Comparison of ENCODE assay signal across 22 mouse cellular contexts in genomic region chr17:88362404-88362803, GRCm38 (mm10).
A peak's percentile ranks its signal among the peaks of the same experiment; 100 is the strongest.
DNase-seq lines count a peak whose midpoint lies in the region; ATAC-seq and TF ChIP-seq lines count a peak whose summit lies in the region.
"Had no signal": no experiment of that assay in that cellular context is flagged by ENCODE, and none has a peak within 500 bp of the region (broad histone marks: within the 10 kb centered on the region; RNA-seq: fewer than 3 reads in every experiment).

No protein-coding gene starts in this region.

- ATAC-seq in stomach, postnatal 0 days (ENCODE audit: low FRiP score, low TSS enrichment), result no peak
- ATAC-seq: activated CD4-positive, CD25-positive, alpha-beta regulatory T cell, adult 4 months; CD4-positive, CD25-positive, alpha-beta regulatory T cell, adult 4 months; forebrain, embryonic 13.5 days; forebrain, embryonic 15.5 days; forebrain, postnatal 0 days; Patski had no signal

- H3K27me3 ChIP-seq in stomach, postnatal 0 days (ENCODE audit: control insufficient read depth, insufficient read depth, low read length), result no peaks in the 10 kb centered on the region
- H3K27me3 ChIP-seq: CH12.LX; embryonic facial prominence, embryonic 12.5 days; forebrain, embryonic 13.5 days; forebrain, embryonic 15.5 days; Patski had no signal

- 72% methylated on average over 11 of the region's 11 CpGs for WGBS in stomach, postnatal 0 days

- H3K4me2 ChIP-seq in stomach, postnatal 0 days (replicated peaks; ENCODE audit: low read depth), result no peak overlapping the region
- H3K4me2 ChIP-seq: embryonic facial prominence, embryonic 12.5 days; forebrain, embryonic 13.5 days; forebrain, embryonic 15.5 days had no signal

- no peak overlapping the region for H3K27ac ChIP-seq in stomach, postnatal 0 days (replicated peaks)
- H3K27ac ChIP-seq: embryonic facial prominence, embryonic 10.5 days; embryonic facial prominence, embryonic 12.5 days; forebrain, embryonic 13.5 days; forebrain, embryonic 15.5 days had no signal

- TF ChIP-seq CTCF in stomach, postnatal 0 days (IDR thresholded peaks at IDR 0.05; ENCODE audit: low read depth), result no peak

- no peaks in the 10 kb centered on the region for H3K9me3 ChIP-seq in stomach, postnatal 0 days (ENCODE audit: control insufficient read depth, low read length)
- H3K9me3 ChIP-seq: embryonic facial prominence, embryonic 10.5 days; embryonic facial prominence, embryonic 12.5 days; forebrain, embryonic 13.5 days; forebrain, embryonic 15.5 days had no signal

- H3K4me1 ChIP-seq in stomach, postnatal 0 days (replicated peaks; ENCODE audit: control insufficient read depth, insufficient read depth), result no peaks in the 10 kb centered on the region
- H3K4me1 ChIP-seq: embryonic facial prominence, embryonic 10.5 days; embryonic facial prominence, embryonic 12.5 days; forebrain, embryonic 13.5 days; forebrain, embryonic 15.5 days had no signal

- peak; percentile 33 for DNase-seq in heart, adult 11 months
- no peak for DNase-seq in heart, postnatal 4 days
- peak; percentile 70 for DNase-seq in R1 (ENCODE audit: low read depth, low spot score)
- peak; percentile 11 for DNase-seq in stomach, postnatal 0 days (ENCODE audit: low spot score)
- DNase-seq in thymus, postnatal 14 days, result no peak
- DNase-seq: adrenal gland, adult 8-10 months; adrenal gland, postnatal 14 days; adrenal gland, postnatal 36 days; B cell, adult 2 months; cerebellum, adult 11-12 months; cerebellum, adult 9-10 months; cerebellum, postnatal 10 days; forebrain, postnatal 0 days had no signal

- no peak for TF ChIP-seq EP300 in stomach, postnatal 0 days (optimal IDR thresholded peaks at IDR 0.05)

- no peaks in the 10 kb centered on the region for H3K36me3 ChIP-seq in stomach, postnatal 0 days (ENCODE audit: control insufficient read depth, insufficient read depth, low read length)
- H3K36me3 ChIP-seq: embryonic facial prominence, embryonic 10.5 days; embryonic facial prominence, embryonic 12.5 days; forebrain, embryonic 15.5 days; G1E had no signal

- H3K4me3 ChIP-seq in stomach, postnatal 0 days (ENCODE audit: low read depth, low read length), result no peak overlapping the region
- H3K4me3 ChIP-seq: embryonic facial prominence, embryonic 10.5 days; embryonic facial prominence, embryonic 12.5 days; forebrain, embryonic 13.5 days; forebrain, embryonic 15.5 days had no signal

- H3K9ac ChIP-seq in stomach, postnatal 0 days (ENCODE audit: low read length), result no peak overlapping the region
- H3K9ac ChIP-seq: embryonic facial prominence, embryonic 12.5 days; forebrain, embryonic 13.5 days; forebrain, embryonic 15.5 days; forebrain, postnatal 0 days had no signal

Comparison
In these comparisons a context has a peak if more than half of its experiments do, and no peak if none do; other contexts are left out.
1. DNase-seq: peak in heart, adult 11 months (single experiment), R1 (single experiment) and stomach, postnatal 0 days (single experiment); none in heart, postnatal 4 days (single experiment) and thymus, postnatal 14 days (single experiment).